Mouse (Mus musculus) monocyte, adult 5-6 weeks (primary cell): ENCODE data around the gene Slc43a2. TPM values are rescaled to one million over a fixed set of nuclear protein-coding genes. Genes with fewer than 3 reads are reported as not detected.
"Not testable (repeated sequence)": the region's sequence is repeated elsewhere in the genome, so short reads cannot be mapped to it uniquely, and the experiment has no call there.

Source experiments
- ATAC-seq: fragments of 153-309, 156-312 bp; replicated peaks from 2 replicates; pipeline ENCODE4 v1.8.0; 2017; ENCODE audit warnings: mild to moderate bottlenecking; ENCODE audit not compliant: low TSS enrichment, insufficient number of reproducible peaks, severe bottlenecking, poor library complexity, low FRiP score
- total RNA-seq: library from RNA; stranded (forward); fragments of 200-1000, 200-491, 200-594 nt; gene quantifications from 3 replicates; pipeline ENCODE4 v1.2.3, GENCODE M21; 2017

Slc43a2 gene
- total RNA-seq, 1 experiment from 2014 or later: 36.6 TPM

DNA sequence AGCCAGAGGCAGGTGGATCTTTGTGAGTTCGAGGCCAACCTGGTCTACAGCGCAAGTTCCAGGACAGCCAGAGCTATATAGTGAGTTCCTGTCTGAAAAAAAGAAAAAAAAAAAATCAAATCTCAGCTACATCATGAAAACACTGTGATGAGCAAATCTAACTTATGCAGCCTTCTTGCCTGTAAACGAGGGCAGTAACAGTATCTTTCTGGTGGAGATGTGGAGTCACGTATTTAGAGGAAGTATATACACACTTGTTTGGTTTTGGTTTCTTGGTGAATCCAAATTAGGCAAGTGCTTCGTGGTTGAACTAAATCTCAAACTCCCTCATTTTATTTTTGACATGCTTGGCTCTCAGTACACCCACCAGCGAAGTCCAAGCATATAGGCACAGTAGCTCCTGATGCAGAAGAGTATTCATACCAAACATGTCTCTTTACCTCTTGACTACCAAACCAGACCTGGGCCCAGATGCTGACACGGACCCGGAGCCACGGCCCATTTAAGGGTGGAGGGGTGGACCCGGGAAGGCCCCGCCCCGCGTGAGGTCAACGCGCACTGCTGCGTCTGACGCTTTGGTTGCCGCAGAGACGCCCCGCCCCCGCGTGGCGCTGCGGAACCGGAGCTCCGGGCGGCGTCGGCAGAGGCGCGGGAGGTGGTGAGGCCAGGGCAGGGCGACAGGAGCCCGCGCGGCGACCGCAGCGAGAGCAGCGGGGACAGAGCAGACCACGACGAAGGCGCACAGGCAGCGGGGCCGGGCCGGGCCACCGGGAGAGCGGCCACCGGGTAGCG lies 56.2 kb downstream of the Slc43a2 start, which contains the start of gene Pitpna:
TSS of gene Pitpna (plus strand) at position 605 of the 792 bp plus-strand sequence.
- peak; percentile 76 for ATAC-seq

DNA sequence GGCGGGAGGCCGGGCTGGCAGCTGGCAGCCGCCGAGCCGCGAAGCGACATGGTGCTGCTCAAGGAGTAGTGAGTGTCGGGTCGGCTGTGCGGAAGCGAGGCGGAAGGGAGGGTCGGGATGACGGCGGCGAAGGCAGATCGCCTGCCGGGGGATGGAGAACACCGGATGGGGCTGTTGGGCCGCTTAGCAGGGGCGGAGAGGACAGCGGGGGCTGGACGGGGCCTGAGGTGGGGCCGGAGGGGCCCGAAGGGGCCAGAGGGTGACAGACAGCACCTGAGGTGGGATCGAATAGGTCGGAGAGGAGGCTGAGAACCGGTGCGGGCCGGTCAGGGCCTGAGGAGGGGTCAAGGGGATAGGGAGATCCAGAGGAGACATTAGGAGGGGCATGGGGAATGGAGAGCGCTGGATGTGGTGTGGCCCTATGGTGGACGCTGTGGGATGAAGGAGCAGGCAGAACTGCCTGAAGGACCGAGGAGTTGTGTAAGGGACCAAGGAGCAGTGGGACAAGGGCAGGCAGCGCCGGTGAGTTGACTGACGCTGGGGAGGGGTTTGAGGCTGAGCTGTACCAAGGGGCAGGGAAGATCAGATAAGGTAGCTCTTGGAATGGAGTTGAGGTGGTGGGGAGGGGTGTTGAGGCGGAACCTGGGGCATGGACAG lies 56.9 kb downstream of the Slc43a2 start:
- ATAC-seq: peak; percentile 10; the same call in 1 of the 2 replicates

DNA sequence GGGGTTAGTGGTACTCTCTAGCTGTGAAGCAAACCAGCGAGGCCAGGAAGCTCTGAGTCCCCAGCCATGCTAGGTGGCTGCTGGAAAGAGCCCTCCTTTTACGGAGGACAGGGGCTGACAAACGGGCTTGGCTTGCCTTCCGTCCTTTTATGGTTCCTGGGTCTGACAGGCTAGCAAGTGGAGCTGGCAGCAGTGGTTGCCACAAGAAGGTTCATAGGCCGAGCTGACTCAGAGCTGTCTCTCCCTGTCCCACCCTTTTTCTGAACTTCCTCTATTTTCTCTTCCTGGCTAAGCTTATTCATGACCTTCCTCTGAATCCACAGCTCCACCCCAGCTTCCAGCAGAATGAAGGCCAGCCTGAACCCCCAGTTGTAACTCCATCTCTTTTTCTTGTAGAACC lies 61.1 kb downstream of the Slc43a2 start:
- peak; percentile 48 for ATAC-seq

DNA sequence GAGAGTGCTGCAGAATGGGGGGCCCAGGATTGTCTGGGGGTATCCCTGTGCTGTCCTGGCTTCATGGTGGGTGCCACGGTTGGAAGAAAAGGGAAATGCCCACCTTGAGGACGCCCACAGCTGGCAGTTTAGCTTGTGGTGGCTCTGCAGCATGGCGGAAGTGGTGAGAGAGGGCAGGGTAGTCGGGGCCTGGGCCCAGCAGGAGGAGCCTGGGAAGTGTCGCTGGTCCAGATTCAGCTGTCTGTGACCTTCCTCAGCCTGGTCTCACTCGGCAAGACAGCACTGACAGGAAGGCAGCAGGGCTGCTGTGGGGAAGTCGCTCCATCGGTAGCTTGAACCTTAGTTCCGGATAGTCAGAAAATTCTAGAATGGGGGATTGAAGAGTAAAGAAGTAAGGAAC lies 62.9 kb downstream of the Slc43a2 start:
- peak; percentile 73 for ATAC-seq

DNA sequence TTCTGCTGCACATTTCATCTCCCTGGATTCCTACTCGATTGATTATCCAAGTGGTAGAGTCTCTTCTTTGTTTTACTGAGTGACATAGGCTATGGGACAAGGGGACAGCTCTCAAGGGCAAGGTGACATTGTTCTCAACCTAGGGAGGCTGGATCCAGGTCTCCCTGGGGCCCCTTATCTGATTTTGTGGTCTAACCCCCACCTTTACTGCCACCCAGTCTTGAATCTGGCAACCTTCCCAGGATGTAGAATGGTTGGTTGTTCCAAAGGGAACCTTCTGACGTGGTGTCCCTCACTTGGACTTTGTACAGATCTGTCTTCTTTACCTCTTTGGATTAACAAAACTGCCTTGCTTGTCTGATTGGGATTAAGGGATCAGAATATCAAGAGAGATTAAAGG lies 63.9 kb downstream of the Slc43a2 start:
- no peak for ATAC-seq

DNA sequence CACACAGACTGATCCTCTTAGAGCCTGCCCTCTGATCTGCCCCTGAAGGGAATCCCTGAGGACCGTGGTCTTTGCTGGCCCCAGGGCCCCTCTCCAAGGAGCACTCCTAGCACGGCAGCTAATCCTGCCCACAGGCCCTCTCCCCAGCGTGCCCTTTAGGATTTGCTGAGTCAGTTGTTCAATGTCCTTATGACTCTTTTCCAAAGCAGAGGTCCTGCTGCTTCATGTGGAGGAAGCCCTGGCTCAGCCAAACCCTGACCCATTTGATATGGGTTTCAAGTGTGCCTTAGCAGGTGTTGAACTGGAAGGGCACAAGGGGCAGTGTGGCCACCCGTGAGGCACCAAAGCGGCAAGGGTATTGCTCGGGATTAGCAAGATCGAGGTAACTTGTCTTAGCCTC lies 64.3 kb downstream of the Slc43a2 start:
- ATAC-seq: no peak

DNA sequence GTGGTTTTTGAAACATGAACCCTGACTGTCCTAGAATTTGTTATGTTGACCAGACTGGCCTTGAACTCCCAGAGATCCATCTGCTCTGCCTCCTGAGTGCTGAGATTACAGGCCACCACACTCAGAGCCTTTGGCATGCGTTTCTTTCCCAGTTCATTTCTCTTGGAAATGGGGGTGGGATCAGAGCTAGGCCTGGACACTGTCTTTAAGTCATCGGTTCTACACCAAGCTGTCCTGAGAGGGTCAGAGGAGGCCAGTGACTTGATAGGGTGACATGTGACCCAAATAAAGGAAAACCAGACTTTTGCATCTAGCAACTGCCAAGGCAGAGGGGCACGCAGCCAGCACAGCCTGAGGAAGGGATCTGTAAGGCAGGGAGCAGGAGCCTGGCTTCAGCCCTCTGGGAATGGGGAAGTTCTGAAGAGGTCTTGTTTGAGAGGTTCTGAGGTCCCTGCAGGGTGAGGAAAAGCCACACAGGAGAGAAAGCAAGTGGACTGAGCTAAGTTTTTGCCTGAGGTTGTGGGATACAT lies 65.3 kb downstream of the Slc43a2 start:
- ATAC-seq: no peak

DNA sequence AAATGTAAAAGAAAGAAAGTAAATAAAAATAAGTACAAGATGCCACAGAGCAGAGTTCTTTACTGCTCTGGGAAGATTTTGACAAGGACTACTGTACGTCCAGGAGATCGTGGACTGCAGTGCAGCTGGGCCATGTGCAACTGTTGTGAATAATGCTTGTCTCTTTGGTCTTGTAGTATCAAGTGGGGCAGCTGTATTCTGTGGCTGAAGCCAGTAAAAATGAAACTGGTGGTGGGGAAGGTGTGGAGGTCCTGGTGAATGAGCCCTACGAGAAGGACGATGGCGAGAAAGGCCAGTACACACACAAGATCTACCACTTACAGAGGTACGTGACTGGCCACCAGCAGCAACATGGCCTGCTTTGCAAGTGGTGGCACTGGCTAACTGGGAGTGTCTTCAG lies 66.5 kb downstream of the Slc43a2 start:
- ATAC-seq: no peak

DNA sequence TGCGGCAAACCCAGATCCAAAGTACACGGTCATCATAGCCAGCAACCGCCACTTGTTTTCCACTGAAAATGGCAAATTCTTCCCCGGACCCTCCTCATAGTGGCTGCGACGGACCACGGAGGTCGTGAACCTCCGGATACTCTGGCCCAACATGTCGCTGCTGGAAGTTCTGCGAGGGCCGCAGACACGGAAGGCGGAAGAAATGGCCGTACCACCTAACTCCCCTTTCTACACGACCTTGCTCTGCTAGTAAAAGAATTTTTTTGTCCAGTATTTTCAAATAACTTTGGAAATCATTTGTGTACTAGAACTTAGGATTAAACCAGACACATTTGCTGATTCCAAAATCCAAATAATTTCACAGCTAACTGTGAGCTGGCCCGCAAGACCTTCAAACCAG lies 68.3 kb downstream of the Slc43a2 start:
- not testable (repeated sequence) for ATAC-seq

DNA sequence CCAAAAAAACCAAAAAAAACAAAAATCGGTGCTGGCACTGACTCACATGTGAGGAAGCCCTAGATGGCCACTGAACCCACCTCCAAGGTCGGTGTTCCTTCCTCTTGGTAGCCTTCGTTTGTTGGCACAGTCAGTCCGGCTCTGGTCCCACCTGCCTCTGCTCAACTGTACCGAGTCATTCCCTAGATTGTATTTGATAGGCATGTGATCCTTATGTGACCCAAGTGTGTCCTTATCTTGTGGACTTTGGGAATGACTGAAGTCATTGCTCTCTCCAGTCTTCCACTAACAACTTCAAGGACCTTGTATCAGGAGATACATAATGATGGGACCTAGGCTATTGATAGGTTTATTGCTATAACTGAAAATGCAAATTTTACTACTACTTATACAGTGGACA lies 73.3 kb downstream of the Slc43a2 start:
- no peak for ATAC-seq

DNA sequence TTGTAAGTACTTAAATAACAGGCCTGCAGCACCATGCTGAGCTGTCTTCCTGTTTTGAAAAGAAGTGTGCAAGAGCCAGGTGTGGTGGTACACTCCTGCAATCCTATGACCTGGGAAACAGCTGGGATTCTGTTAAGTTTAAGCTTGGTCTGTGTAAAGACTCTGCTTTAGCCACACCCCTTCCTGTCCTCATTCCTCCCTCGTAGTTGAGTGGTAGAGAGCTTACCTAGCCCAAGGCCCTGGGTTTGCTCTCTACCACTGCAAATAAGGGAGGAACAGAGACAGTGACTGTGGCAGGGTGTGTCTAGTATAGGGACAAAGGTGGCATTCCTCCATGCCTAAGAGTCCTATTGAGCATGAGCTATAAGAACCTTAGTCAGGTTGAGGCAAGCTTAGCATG lies 73.8 kb downstream of the Slc43a2 start:
- no peak for ATAC-seq

DNA sequence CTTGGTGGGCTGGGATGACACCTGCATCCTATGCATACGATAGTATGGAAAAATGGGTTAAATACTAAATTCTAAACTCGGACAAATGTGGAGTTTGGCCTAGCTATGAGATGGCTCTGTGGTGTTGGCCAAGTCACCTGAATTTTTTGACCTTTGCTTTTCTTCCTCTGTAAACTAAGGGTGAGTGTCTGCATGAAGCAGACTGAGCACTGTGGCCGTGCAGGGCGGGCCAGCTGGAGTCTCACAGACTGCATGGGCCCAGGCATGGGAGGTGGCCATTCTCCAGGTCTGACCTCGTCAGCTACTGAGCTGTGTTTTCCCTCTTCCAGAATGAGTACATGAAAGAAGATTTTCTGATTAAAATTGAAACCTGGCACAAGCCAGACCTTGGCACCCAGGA lies 77.3 kb downstream of the Slc43a2 start:
- ATAC-seq: no peak

DNA sequence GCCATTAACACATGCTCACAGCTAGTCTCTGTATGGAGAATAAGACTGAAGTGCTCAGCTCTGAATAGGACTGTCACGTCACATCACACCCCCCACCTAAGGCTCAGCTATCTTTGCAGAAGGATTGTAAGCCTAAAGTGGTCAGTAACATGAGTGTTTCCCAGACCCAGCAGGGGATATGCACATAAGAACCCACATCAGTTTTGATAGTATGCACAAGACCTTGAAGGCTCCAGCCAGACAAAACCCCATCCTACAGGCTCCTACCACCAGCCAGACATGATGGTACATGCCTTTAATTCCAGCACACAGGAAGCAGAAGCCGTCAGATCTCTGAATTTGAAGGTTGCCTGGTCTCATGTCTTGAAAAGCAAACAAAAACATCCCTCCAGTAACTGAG lies 78.5 kb downstream of the Slc43a2 start:
- ATAC-seq: no peak

DNA sequence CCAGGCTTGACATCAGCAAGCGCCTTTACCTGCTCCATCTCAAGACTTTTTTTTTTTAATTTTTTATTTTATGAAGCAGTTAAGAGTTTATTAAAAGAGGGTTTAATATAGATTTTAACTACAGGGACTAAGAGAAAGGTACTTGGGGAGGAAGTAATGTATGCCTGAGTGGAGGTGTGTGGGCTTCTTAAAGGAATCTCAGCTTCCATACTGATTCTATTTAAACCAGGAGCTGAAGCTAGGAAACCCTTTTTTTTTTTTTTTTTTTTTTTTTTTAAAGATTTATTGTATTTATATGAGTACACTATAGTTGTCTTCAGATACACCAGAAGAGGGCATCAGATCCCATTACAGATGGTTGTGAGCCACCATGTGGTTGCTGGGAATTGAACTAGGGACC lies 83.3 kb downstream of the Slc43a2 start:
- no peak for ATAC-seq

DNA sequence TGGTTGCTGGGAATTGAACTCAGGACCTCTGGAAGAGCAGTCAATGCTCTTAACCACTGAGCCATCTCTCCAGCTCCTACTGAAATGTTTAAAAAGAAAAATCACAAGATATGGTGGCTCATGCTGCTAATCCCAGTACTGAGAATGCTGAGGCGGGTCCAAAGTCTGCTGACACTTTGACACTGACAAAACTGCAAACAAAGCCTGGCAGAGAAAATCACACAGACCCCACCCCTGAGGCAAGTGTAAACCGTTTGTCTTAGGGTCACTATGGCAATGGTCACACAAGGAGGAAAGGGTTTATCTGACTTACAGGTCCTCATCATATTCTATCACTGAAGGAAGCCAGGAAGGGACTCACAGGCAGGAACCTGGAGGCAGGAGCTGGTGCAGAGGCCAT lies 84.1 kb downstream of the Slc43a2 start:
- no peak for ATAC-seq

DNA sequence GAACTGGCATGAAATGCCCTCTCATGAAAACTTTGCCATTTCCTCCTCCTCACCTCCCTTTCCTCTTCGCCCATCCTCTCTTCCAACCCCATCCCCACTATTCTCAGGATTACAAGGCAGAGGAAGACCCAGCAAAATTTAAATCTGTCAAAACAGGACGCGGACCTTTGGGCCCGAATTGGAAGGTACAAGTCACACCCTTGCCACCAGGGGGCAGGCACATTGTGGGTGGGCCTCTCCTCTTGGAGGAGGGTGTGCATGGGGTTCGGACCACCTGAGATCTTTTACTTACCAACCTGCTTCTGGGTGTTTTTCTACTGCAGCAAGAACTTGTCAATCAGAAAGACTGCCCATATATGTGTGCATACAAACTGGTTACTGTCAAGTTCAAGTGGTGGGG lies 87.6 kb downstream of the Slc43a2 start:
- no peak for ATAC-seq

DNA sequence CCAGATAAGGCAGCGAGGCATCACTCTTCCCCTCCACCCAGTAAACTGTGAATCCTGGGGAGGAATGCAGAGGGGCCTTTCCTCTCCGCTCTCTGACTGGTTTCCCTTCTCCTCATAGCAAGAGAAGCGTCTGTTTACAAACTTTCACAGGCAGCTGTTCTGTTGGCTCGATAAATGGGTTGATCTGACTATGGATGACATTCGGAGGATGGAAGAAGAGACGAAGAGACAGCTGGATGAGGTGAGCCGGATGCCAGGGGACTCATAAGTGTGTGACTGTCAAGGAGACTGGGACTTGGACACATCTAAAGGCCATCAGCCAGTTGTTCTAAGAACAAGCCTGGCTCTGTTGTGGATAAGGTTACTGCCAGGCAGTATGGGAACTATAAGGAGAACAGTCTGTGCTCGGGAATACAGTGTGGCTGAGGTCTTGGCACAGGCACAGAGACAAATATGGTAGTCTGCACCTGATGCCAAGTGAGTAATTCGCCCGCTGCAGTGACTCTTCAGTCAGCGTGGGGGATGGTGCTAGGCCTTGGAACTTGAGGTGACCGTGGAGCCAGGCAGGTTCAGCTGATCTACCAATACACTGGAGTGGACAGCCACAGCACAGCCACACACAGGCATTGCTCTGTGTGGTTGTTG lies 88.8 kb downstream of the Slc43a2 start:
- no peak for ATAC-seq

DNA sequence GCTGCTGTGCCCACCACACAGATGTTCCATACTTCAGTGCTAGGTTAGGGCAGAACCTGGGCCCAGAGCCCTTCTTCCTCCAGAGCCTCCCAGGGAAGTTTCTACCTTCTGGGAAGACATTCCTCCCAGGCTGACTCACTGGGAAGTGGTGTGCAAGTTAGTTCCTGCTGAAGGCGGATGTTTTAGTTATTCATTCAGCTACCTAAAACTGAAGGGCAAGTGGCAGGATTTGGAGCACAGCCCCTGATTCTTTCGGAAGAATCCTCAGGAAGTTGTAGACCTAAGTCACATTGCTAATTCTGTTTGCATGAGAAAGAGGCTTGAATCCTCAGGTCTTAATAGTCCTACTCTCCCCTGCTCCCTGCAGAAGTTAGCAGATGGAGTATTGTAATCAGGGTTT lies 89.9 kb downstream of the Slc43a2 start:
- ATAC-seq: no peak

DNA sequence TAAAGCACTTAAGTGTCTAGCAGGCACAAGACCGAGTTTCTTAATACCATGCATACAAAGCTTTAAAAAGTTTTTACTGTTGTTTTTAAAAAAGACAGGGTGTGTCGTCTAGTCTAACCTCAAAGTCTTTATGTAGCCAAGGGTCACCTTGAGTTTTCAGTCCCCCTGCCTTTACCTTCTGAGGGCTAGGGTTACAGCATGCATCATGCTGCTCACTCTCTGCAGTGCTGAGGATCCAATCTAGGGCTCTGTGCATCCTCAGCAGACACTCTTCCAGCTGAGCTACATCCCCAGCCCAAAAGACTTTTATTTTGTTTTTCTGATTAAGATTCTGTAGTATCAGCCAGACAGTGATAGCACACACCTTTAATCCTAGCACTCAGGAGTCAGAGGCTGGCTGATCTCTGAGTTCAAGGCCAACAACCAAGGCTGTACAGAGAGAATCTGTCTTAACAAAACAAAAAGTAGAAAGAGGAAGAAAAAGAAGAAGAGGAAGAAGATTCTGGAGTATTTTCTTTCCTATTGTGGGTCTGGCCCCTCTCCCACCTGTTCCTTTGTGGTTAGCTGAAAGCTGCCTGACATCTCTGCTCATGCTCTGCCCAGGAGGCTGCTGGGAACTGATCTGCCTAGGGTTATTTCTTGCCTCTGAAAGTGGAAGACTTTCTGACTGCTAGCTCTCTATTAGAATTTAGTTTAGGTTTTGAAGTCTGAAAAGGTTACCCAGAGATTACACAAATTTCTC lies 91.3 kb downstream of the Slc43a2 start:
- ATAC-seq: no peak
